Mouse (Mus musculus) spleen, postnatal 14 days (tissue): ENCODE data around the gene Gm5431.

Experiments
- DNase-seq, 2 experiments: peaks; one replicate each; pipeline ENCODE4 v3.0.0; 2021 to 2022; ENCODE audit warnings: low spot score in 2 of 2

Gm5431 gene

DNA sequence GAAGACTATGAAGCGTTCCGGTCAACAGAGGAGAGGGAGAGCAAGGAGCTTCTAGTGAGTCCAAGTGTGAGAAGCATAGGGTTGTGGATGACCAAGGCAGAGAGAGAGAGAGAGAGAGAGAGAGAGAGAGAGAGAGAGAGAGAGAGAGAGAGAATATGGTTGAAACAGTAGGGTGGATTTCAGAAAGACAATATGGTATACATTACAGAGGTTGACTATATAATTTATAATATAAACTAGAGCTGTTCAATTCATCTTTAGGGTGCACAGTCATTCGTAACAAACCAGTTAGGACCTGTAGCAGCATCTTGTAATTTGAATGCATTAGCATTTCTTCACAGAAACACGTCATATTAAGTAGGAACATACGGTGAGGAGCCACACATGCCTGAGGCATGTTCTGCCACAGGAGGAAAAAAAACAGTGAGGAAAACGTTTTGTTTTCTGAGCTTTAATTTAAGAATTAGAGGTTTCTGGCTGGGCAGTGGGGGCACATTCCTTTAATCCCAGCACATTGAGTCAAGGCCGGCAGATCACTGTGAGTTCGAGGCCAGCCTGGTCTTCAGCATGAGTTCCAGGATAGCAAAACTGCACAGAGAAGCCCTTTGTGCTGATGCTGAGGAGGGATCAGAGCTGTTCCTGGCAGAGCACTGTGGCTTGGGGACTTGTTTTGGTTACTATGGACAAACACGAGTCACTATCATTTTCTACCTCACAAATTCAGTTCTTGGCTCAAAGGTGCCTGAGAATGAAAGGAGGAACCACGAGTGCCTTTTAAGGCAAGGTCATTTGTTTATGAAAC lies 62.9 kb downstream of the Gm5431 start:
- DNase-seq: no peak

- no peak for DNase-seq
Measured at GRCm38 (mm10) chr11:48838181-48838797, 63.7 kb downstream of the Gm5431 start.
